Mouse (Mus musculus) left cerebral cortex, adult 11 months (tissue): ENCODE measurements around the gene Myoz1.
"Not testable (repeated sequence)": the region's sequence is repeated elsewhere in the genome, so short reads cannot be mapped to it uniquely, and the experiment has no call there.

Source experiments
- DNase-seq: peaks from one replicate; pipeline ENCODE4 v3.0.0; 2022; ENCODE audit warnings: low spot score

The Myoz1 gene

DNA sequence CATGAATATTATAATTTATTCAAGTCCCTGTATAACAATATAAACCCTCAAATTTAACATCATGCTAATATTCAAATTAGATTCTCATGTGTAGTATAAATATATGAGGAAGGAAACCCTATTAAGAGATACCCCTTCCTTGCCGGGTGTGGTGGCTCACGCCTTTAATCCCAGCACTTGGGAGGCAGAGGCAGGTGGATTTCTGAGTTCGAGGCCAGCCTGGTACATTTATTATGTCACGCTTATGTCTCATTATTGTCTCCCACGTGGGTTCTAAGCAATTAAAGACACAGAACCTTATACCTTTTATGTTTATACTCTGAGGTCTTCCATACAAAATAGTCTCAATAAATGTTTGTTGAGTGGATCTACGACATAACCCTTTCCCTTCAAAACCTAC is 17.6 kb downstream of the Myoz1 start:
- DNase-seq, result no peak

DNA sequence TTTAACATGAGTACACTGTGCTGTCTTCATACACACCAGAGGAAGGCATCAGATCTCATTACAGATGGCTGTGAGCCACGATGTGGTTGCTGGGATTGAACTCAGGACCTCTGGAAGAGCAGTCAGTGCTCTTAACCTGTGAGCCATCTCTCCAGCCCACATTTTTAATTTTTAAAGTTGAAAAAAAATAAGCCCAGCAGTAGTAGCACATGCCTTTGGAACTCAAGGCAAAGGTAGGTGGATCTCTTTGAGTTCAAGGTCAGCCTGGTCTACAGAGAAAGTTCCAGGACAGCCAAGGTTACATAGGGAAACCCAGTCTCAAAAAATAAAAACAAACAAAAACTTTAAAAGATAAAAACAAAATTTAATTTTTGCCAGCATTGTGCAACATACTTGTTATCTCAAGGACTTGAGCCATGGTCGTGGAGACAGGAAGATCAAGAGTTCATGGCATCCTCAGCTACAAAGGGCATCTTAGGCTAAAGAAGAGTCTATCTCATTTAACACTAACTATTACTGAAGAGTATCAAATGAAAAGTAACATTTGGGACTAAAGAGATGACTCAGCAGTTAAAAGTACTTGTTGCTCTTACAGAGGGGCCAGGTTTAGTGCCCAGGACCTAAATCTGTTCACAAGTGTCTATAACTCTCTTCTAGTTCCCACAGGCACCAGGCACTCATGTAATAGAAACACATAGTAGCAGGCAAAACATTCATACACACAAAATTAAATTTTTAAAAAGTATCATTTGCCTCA is 18.3 kb downstream of the Myoz1 start:
- DNase-seq, result no peak

DNA sequence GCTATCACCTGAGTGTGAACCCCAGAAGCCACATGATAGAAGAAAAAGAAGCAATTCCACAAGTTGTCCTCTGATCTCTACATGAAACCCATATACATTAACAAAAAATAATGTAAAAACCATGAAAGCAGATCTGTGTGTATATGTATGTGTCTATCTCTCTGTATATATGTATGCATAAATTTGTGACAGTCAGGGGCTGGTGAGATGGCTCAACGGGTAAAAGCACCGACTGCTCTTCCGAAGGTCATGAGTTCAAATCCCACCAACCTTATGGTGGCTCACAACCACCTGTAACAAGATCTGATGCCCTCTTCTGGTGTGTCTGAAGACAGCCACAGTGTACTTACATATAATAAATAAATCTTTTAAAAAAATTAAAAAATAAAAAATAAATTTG is 19.4 kb downstream of the Myoz1 start:
- DNase-seq, result not testable (repeated sequence)

DNA sequence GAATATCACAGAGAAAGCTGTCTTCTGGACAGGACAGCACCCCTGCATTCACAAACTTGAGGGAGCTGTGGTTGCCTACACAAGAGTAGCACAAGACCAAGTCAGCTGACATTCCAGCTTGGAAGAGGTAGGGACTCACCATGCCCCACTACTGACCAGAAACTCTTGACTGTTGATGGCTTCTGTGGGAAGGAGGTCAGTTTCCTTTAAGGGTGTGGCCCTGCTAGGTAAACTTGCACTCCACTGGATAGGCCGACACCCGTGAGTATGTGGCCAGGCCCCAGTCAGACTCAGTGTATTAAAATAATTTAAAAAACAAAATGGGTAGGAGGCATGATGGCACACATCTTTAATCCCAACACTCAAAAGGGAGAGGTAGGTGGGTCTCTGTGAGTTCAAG is 20.8 kb downstream of the Myoz1 start:
- no peak for DNase-seq

DNA sequence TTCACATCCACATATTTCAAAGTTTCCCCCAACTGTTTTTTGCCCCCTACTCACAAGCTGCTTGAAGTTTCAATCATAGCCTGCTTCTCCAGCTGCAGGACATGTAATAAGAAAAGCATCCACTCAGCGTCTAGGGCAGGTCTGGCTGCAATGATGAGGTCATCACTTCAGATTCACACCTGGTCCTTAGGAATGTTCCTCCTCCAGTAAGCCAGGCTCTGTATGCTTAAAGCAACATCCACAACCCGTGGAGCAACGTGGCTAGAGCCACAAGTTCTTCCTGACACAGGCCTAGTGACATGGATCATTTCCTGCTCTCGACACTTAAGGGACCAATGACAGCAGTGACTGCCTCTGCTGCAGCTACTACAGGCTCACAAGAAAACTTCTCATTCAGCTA is 25.1 kb downstream of the Myoz1 start:
- no peak for DNase-seq

DNA sequence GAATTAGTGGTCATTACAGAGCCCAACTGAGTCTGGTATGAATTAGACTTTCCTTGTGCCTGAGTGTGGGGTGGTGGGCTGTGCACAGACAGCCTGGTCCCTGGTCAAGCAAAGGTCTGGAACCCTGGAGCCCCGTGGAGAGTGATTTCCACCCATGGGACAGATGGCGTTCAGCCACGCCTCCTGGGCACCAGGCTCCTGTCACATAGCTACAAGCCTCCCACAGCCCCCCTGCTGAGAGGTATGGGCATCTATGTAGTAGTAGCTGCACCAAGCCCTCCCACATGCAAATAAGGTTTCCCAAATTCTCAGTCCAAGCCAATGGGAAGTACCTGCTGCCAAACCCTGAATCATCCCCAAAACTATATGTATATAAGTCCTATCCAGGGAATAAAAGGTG is 29.4 kb downstream of the Myoz1 start:
- no peak for DNase-seq

DNA sequence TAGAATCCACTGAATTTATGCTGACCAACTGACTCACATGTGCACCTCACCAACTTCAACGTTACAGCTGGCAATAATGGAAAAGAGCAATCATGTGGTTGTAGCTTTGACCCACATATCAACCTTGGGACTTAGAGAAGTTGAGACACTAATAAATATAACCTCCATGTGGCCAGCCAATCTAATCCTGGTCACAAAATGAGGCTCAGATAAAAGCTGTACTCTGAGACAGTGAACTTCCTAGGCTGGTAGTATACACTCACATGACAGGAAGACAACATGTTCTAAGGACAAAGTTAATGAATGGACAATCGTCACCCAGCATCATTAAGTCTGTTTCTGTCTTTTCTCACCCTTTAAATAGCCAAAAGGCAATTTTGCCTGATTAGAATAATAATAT is 29.9 kb downstream of the Myoz1 start:
- no peak for DNase-seq

DNA sequence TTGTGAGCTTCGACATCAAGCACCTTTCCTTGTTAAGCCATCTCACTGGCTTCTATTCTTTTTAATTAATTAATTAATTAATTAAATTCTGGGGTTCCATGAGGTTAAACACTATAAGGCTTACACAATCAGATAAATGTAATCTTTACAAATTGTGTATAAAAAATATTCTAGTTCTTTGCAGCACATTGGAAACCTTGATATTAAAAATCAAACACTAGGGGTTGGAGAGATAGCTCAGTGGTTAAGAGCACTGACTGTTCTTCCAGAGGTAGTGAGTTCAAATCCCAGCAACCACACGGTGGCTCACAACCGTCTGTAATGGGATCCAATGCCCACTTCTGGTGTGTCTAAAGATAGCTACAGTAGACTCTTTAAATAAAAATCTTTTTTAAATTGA is 33.4 kb downstream of the Myoz1 start:
- no peak for DNase-seq

DNA sequence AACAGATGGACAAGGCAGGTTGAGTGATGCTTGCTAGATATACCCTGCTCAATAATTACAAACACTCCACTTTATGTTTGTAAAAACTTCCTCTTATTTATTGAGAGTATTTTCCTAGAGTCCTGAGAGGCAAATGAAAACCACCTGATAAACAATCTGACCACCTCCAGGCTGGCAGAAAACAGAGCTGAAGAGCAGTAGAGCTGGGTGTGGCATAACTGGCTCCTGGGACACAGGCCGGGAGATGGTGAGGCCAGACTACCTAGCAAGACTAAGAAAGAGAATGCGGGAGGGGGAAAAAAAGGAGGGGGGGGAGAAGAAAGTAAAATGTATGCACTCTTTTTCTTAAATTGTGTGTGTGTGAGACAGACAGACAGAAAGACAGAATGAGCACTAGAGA is 33.9 kb downstream of the Myoz1 start:
- no peak for DNase-seq

DNA sequence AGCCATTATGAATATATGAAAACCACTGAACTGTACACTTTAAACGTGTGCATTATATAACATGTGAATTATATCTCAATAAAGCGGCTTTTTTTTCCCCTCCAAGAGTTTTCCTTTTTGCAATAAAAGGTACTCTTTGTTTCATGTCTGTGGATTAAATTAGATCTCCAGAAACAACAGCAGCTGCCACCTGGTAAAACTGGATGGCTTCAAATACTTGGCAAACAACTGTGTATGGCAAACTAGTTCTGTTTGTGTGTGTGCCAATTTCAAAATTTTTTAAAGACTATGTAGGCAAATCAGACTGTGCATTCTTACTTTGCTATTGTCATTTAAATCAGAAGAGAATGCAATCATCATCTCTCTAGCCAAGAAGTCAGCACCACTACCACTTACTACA is 34.4 kb downstream of the Myoz1 start:
- no peak for DNase-seq

DNA sequence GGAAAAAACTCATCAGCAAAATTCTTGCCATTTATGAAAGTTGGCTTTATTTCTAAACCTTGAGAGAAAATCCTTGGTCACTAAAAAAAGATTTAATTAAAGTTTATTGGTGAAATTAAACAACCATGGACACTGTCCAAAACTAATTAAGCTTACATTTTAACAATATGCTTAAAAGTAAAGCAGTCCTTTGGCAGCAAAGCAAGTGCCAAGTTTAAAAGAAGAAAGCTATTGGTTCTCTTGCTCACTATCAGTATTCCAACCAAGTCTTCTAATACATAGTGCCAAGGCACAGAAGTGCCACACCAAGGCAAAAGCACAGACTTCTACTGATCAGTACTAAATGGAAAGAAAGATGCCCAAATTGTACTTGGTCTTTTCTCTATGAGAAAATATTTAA is 37.2 kb downstream of the Myoz1 start:
- no peak for DNase-seq

DNA sequence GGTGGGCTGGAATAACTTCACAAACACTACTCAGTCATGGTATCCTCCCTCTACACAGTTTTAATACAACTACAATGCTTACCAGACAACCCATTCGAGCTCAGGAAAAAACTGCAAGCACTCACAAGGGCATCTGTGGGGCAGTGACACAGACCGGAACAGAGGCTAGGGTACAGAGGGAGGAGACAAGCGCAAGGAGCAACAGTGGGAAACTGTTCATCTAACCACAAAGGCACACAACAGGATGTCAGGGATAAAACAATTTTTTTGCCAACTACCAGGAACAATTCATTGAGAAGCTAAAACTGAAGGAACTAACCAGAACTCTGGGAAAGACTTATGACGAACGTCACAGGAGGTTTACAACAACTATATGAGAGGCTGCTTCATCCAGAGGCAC is 38.1 kb downstream of the Myoz1 start:
- DNase-seq, result no peak

DNA sequence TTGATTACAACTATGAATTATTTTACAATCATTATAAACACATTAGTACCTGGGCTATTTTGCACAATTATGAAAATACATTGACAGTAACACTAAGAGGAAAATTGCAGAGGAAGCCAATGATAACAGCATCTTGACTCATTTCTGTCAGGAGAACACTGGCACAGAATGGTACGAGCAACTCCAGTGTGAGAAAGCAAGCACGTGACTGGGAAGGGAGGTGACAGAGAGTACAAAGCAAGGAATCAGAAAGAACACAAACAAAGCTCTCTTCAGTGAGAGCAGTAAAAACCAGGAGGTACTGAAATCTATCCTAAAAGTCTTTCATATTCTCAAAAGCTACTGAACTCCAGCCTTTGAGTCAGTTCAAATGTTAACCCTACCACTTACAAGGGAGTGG is 39.9 kb downstream of the Myoz1 start:
- no peak for DNase-seq

DNA sequence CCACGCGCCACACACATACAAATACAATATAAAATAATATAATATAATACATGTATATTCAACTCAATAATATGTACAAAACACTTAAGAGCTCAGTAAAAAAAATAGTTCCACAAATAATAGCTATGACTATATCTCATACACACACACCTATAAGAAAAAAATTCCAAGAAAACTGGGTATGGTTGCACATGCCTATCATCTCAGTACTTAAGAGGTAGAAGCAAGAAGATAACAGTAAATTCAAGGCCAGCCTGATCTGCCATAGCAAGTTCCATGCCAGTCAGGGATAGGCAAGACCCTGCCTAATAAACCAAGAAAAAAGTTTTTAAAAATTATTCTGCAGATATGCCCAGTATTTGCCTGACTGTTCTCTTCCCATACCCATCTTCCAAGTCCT is 41.3 kb downstream of the Myoz1 start:
- DNase-seq, result no peak

DNA sequence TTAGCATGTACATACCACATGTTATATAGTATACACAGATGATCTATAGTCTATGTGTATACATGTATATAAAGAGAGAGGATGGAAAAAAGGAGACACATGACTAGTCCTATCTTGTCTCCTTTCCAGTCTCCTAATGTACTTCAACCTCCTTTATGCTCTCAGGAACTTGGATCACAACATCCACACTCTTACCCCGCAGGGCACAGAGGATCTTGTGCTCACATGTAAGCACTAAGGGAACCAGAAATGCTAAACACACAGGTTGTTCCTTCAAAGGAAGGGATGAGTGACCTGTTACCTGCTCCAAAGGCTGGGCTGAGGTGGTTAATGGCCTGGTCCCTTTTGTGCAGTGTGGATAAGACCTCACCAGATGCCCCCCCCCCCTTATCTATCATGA is 43.5 kb downstream of the Myoz1 start:
- DNase-seq, result no peak

DNA sequence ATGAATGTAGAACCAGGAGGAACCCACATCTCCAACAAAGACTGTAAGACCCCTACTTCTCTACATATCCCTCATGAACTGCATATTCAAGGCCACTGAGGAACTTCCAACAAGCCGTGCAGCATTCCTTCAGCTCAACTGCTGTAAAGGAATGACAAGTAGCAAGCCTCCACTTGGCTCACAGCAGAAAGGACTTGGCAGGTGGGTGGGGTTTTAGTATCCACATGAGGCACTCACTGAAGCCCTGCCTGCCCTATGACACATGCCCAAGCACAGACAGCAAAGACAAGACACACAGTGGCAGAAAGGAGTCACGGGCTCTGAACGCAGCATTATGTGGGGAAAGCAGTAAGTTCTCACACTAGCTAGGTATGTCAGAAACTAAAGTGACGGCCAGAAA is 46.2 kb downstream of the Myoz1 start:
- no peak for DNase-seq

DNA sequence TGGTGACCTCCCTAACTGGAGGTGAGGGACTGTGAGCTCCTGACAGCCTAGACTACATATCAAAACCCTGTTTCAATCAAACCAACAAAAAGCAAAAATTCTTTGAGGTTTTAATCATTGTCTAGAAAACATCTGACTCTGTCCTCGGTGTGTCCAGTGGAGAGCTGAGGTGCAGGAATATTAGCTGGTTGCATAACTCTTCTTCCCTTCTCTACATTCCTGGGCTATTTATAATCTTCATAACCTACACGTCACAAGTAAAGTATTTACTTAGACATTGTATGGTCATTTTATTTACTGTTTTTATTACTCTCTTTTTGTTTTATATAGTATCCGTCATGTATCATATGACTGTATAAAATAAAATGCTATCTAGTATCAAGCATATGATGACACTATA is 46.8 kb downstream of the Myoz1 start:
- DNase-seq, result no peak

DNA sequence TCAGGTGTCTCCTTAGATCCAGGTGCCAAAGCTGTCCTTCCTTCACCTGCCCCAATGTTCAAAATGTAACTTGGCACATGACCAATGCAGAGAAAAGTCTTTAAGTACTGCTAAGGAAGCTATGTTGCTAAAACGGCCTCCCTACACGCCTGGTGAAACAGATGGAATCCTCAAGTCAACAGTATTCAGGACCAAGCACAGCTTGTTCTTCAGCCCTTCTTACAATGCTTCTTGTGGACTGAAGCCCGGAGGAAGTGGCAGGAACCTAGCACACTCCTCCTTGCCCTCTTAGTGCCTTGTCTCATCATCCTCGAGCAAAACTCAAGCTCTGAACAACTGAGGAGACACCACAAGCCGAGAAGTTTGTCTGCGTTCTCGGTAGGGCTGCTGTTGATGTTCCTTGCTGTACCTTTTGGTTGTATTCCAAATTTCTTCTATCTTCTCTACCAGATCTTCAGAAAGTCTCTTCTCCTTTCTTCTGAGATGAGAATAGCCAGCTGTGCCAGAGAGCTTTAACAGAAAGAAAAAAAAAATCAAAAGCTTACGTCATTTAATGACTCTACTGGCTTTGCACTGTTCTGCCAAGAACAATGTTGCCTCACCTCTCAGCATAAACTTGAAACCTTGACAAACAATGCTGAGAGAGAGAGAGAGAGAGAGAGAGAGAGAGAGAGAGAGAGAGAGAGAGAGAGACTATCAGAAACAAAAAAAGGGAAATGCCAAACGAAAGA is 48.8 kb downstream of the Myoz1 start:
- DNase-seq, result no peak

DNA sequence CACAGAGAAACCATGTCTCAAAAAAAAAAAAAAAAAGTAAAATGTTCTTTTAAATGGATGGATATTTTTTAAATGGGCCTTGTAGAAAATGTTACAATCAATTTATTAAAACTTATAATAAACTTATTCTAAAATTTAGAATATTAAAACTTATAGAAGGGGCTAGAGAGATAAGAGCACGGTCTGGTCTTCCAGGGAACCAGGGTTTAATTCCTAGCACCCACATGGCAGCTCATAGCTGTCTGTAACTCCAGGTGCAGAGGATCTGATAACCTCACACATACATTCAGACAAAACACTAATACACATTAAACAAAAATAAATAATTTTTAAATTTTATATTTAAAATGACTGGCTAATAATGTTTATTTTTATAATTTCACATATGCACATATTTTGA is 55.1 kb downstream of the Myoz1 start:
- no peak for DNase-seq

DNA sequence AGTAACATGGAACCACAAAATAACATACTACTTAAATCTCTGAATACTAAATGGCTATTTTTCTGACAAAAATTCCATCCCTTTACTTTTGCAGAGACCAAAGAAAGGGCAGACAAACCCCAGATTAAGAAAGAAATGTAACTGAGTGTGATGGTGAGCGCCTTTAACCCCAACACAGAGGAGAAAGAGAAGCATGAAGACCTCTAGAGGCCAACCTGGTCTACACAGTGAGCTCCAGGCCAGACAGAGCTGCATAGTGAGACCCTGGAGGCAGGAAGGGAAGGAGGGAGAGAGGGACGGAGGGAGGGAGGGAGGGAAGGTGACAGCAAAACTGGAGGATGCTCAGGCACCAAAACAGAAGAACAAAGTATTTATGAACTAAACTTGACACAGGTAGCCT is 56.1 kb downstream of the Myoz1 start:
- no peak for DNase-seq

DNA sequence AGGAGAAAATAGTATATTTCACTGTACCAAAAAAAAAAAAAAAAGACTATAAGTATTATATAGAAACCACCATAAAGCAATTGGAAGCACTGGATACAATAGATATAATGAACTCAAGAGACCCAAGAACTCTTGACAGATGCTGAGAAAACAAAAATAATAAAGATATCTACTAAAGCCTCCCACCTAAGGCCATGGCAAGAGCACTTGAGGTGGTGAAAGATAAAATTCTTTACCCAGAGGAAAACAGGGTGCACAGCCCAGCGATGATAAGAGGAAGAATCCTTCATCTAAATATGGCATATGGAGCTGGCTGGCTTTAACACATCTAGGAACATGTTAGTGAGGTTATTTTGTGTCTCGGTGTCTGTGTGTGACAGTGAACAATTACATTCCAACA is 56.8 kb downstream of the Myoz1 start:
- no peak for DNase-seq
